Mouse (Mus musculus) adrenal gland, postnatal 25 days (tissue): ENCODE data around the gene Gmfg. TPM values are rescaled to one million over a fixed set of nuclear protein-coding genes. Genes with fewer than 3 reads are reported as not detected.

ENCODE experiments used
- DNase-seq: peaks from one replicate; pipeline ENCODE4 v3.0.0; 2021; ENCODE audit warnings: mixed read lengths
- total RNA-seq: library from RNA; stranded (reverse); gene quantifications from 2 replicates; pipeline ENCODE4 v1.2.3, GENCODE M21; 2021

The Gmfg gene
- total RNA-seq, 1 experiment from 2014 or later: 11.2 TPM

- no peak for DNase-seq
Observed at GRCm38 (mm10) chr7:28484192-28484591, 46.9 kb downstream of the Gmfg start.

GRCm38 (mm10) chr7:28488030-28488491 lies 50.8 kb downstream of the Gmfg start:
- no peak for DNase-seq

- DNase-seq: peak; percentile 59
Observed at GRCm38 (mm10) chr7:28490410-28490809, 53.2 kb downstream of the Gmfg start.

- DNase-seq: no peak
Observed at GRCm38 (mm10) chr7:28490903-28491302, 53.7 kb downstream of the Gmfg start.

GRCm38 (mm10) chr7:28492310-28492709 lies 55.1 kb downstream of the Gmfg start:
- no peak for DNase-seq

- no peak for DNase-seq
Observed at GRCm38 (mm10) chr7:28495426-28495825, 58.2 kb downstream of the Gmfg start.

Other genes starting within 250 kb of the Gmfg start
- gene Eid2, start 169.6 kb upstream of the Gmfg start, total RNA-seq: 22.5 and 26.6 TPM in 2 replicates
- 19.2 and 21.1 TPM in 2 replicates for gene Eid2b, start 159.7 kb upstream of the Gmfg start, total RNA-seq
- gene Selenov, start 146.3 kb upstream of the Gmfg start, total RNA-seq: not detected in 2 replicates
- not detected in 2 replicates for gene Dll3, start 135.2 kb upstream of the Gmfg start, total RNA-seq
- 72.0 and 81.3 TPM in 2 replicates for gene Timm50, start 125.4 kb upstream of the Gmfg start, total RNA-seq
- 136 and 164 TPM in 2 replicates for gene Supt5, start 98.7 kb upstream of the Gmfg start, total RNA-seq
- gene Rps16, start 86.8 kb upstream of the Gmfg start, total RNA-seq: 820 and 1,029 TPM in 2 replicates
- 25.1 and 27.0 TPM in 2 replicates for gene Plekhg2, start 64.8 kb upstream of the Gmfg start, total RNA-seq
- gene Zfp36, start 57.2 kb upstream of the Gmfg start, total RNA-seq: 14.8 and 16.1 TPM in 2 replicates
- gene Med29, start 44.7 kb upstream of the Gmfg start, total RNA-seq: 31.3 and 34.4 TPM in 2 replicates
- 80.7 and 92.7 TPM in 2 replicates for gene Paf1, start 44.5 kb upstream of the Gmfg start, total RNA-seq
- 15.9 and 17.4 TPM in 2 replicates for gene Lrfn1, start 14.5 kb downstream of the Gmfg start, total RNA-seq
- not detected in 2 replicates for gene Ifnl2, start 73.0 kb downstream of the Gmfg start, total RNA-seq
- gene Ifnl3, start 85.4 kb downstream of the Gmfg start, total RNA-seq: not detected in 2 replicates
- gene Sycn, start 103.4 kb downstream of the Gmfg start, total RNA-seq: not detected in 2 replicates
- not detected in 2 replicates for gene Nccrp1, start 109.8 kb downstream of the Gmfg start, total RNA-seq
- gene Samd4b, start 160.7 kb downstream of the Gmfg start, total RNA-seq: 66.6 and 69.4 TPM in 2 replicates
- 32.0 and 35.2 TPM in 2 replicates for gene Pak4, start 160.7 kb downstream of the Gmfg start, total RNA-seq
- gene Acp7, start 193.9 kb downstream of the Gmfg start, total RNA-seq: not detected in 2 replicates